Mouse (Mus musculus): ENCODE results near the gene Cd300e. TPM values are rescaled to one million over a fixed set of nuclear protein-coding genes. Genes with fewer than 3 reads are reported as not detected.

Gene Cd300e
- polyA plus RNA-seq, 1 experiment from 2014 or later: 0.18 TPM

- no peak for DNase-seq (ENCODE audit: low spot score)
Measured at GRCm38 (mm10) chr11:115004070-115004469, 57.9 kb downstream of the Cd300e start.

Other genes starting within 250 kb of the Cd300e start
- gene Gprc5c, start 211.0 kb downstream of the Cd300e start, polyA plus RNA-seq (2015; fragmentation: Nextera tagmentation; extraction: Ambion mirVana): 5.0 and 5.3 TPM in 2 replicates
- 5.0 and 6.8 TPM in 2 replicates for gene Cd300a, start 172.1 kb downstream of the Cd300e start, polyA plus RNA-seq (2015; fragmentation: Nextera tagmentation; extraction: Ambion mirVana)
- gene Cd300lb, start 127.8 kb downstream of the Cd300e start, polyA plus RNA-seq (2015; fragmentation: Nextera tagmentation; extraction: Ambion mirVana): 0.15 and 0.29 TPM in 2 replicates
- 0.21 and 0.23 TPM in 2 replicates for gene Cd300c, start 93.0 kb downstream of the Cd300e start, polyA plus RNA-seq (2015; fragmentation: Nextera tagmentation; extraction: Ambion mirVana)
- 0.21 and 0.26 TPM in 2 replicates for gene Cd300ld, start 72.3 kb downstream of the Cd300e start, polyA plus RNA-seq (2015; fragmentation: Nextera tagmentation; extraction: Ambion mirVana)
- gene Cd300c2, start 60.3 kb downstream of the Cd300e start, polyA plus RNA-seq (2015; fragmentation: Nextera tagmentation; extraction: Ambion mirVana): 7.7 and 8.0 TPM in 2 replicates
- not detected in 2 replicates for gene Cd300ld2, start 46.0 kb downstream of the Cd300e start, polyA plus RNA-seq (2015; fragmentation: Nextera tagmentation; extraction: Ambion mirVana)
- gene Cd300ld4, start 35.2 kb downstream of the Cd300e start, polyA plus RNA-seq (2015; fragmentation: Nextera tagmentation; extraction: Ambion mirVana): 0.48 TPM in 1 of 2 replicates, not detected in the other
- gene Cd300ld5, start 24.4 kb downstream of the Cd300e start, polyA plus RNA-seq (2015; fragmentation: Nextera tagmentation; extraction: Ambion mirVana): 0.49 TPM in 1 of 2 replicates, not detected in the other
- not detected in 2 replicates for gene Cd300ld3, start 13.8 kb downstream of the Cd300e start, polyA plus RNA-seq (2015; fragmentation: Nextera tagmentation; extraction: Ambion mirVana)
- gene Rab37, start 29.3 kb upstream of the Cd300e start, polyA plus RNA-seq (2015; fragmentation: Nextera tagmentation; extraction: Ambion mirVana): 43.4 and 47.1 TPM in 2 replicates
- 0.76 and 2.0 TPM in 2 replicates for gene Cd300lf, start 71.8 kb upstream of the Cd300e start, polyA plus RNA-seq (2015; fragmentation: Nextera tagmentation; extraction: Ambion mirVana)
- gene Slc9a3r1, start 101.2 kb upstream of the Cd300e start, polyA plus RNA-seq (2015; fragmentation: Nextera tagmentation; extraction: Ambion mirVana): 255 and 279 TPM in 2 replicates
- 8.6 and 10.8 TPM in 2 replicates for gene Tmem104, start 125.3 kb upstream of the Cd300e start, polyA plus RNA-seq (2015; fragmentation: Nextera tagmentation; extraction: Ambion mirVana)
- 19.3 and 20.1 TPM in 2 replicates for gene Nat9, start 125.7 kb upstream of the Cd300e start, polyA plus RNA-seq (2015; fragmentation: Nextera tagmentation; extraction: Ambion mirVana)
- 0.60 and 0.83 TPM in 2 replicates for gene Grin2c, start 205.1 kb upstream of the Cd300e start, polyA plus RNA-seq (2015; fragmentation: Nextera tagmentation; extraction: Ambion mirVana)
- 22.0 and 22.4 TPM in 2 replicates for gene Fdxr, start 214.9 kb upstream of the Cd300e start, polyA plus RNA-seq (2015; fragmentation: Nextera tagmentation; extraction: Ambion mirVana)
- 0.37 and 0.39 TPM in 2 replicates for gene Fads6, start 235.5 kb upstream of the Cd300e start, polyA plus RNA-seq (2015; fragmentation: Nextera tagmentation; extraction: Ambion mirVana)
- not detected in 2 replicates for gene Otop2, start 245.0 kb upstream of the Cd300e start, polyA plus RNA-seq (2015; fragmentation: Nextera tagmentation; extraction: Ambion mirVana)

Measured in thymus, postnatal 0 days (tissue).